Mouse (Mus musculus): Measurements from ENCODE around the gene Atp8a2. TPM values are rescaled to one million over a fixed set of nuclear protein-coding genes. Genes with fewer than 3 reads are reported as not detected.

Gene Atp8a2
- total RNA-seq, 2 experiments from 2014 or later: 45.3 to 46.9 TPM

DNA sequence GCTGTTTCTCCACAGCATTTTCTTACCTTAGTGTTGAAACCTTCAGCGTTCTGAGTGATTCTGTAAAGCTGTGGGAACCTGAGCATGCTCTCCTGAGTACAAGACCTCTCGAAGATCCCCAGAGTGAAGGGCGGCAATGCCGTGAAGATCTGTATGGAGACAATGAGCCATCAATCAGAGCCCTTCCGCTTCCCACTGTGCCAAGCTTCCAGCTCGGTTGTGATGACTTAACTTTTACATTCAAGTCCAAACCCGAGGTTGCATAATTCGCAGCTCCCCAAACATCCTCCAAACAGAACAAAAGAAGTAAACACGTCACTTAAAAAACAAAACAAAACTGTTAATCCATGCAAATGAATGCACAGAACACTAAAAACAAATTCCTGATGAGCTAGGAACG, 403.1 kb downstream of the Atp8a2 start:
- Histone ChIP-seq H3K27ac (no peak overlapping the region), H3K4me3 (no peak overlapping the region)
- TF ChIP-seq CTCF (conservative IDR thresholded peaks at IDR 0.05): no peak
- DNase-seq (ENCODE audit: low spot score in 2 of 2): no peak

DNA sequence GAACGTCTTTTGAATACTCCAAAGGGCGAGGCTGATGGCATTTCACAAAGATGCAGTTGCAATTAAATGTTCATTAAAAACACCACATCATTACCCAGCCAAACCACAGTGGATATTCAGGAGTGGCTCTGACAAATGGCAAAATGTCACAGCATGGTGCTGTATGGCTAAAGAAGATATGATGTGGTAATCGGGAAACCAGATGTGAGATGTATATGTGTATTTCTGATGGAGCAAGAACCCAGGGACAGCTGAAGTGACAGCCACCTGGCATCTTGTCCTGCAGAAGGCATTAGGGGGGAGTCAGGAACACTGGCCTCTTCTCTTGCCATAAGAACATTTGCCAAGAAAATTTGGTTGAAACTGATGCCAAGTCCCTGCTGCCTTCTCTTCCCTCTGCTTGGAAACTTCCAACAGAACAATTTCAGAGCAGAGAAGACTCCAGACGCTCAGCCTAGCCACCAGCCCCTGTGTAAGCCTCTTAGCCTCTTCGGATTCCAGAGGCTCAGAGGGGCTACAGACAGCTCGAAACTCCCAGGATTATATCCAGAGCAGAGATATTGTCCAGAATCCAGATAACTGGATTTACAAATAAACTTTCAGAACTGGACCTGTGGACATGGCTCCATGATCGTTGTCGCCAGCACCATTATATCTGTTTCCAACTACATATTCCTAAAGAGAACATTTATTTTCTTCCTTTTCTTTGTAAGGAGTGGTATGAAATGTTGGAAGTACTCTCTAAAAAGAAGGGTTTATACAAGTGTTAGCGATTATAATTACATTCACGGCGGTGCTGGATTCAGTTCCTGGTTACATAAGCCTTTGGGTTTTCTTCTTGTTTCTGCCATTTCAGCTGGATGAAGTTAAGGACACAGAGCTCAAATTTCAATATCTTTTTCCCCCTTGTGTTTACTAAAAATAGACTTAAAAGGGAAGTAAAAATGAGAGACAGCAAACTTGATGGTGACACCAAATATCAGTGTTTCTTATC, 413.3 kb downstream of the Atp8a2 start:
- no peak for TF ChIP-seq CTCF (conservative IDR thresholded peaks at IDR 0.05)
- no peak overlapping the region for H3K27ac ChIP-seq
- DNase-seq (ENCODE audit: low spot score in 2 of 2): no peak
- no peak overlapping the region for H3K4me3 ChIP-seq

DNA sequence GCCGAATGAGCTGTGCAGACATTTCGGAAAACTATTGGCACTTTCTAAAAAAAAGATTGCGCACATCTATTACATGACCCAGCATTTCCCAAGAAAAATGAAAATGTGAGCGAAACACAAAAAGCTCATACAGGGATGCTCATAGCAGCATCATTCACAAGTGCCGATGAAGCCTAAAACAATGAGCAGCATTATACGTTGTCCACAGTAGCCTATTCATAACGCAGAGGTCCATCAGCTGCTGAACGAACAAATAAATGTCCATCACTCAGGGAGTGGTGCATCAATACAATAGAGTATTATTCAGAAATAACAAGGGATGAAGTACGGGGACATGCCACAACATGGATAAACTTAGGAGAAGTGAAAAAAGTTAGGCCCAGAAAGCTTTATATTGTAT, 416.6 kb downstream of the Atp8a2 start:
- H3K27ac ChIP-seq: no peak overlapping the region
- no peak for TF ChIP-seq CTCF (conservative IDR thresholded peaks at IDR 0.05)
- DNase-seq (ENCODE audit: low spot score in 2 of 2): no peak

DNA sequence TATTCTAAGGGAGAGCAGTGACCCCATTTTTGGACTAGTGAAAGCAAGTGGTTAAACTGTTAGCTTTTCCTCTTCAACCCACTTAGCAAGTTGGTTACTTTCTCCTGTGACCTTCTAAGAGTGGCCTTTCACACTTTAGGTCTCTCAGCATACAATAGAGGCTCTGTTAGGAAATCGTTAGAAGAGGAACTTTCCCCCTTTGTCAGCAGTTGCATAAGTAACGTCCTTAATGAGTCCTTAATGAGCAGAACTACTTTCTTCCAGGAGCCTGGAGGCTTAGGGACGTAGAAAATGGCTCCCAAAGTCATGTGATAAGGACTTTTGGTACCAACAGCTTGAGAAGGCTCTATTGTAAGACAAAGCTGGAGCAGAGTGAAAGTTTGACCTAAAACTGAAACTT, 434.8 kb downstream of the Atp8a2 start:
- H3K27ac ChIP-seq: no peak overlapping the region
- no peak for DNase-seq (ENCODE audit: low spot score in 2 of 2)
- no peak for TF ChIP-seq CTCF (conservative IDR thresholded peaks at IDR 0.05)
- no peak overlapping the region for H3K4me3 ChIP-seq

More for the DNA sequence above, 416.6 kb downstream of the Atp8a2 start:
- H3K4me3 ChIP-seq: no peak overlapping the region

DNA sequence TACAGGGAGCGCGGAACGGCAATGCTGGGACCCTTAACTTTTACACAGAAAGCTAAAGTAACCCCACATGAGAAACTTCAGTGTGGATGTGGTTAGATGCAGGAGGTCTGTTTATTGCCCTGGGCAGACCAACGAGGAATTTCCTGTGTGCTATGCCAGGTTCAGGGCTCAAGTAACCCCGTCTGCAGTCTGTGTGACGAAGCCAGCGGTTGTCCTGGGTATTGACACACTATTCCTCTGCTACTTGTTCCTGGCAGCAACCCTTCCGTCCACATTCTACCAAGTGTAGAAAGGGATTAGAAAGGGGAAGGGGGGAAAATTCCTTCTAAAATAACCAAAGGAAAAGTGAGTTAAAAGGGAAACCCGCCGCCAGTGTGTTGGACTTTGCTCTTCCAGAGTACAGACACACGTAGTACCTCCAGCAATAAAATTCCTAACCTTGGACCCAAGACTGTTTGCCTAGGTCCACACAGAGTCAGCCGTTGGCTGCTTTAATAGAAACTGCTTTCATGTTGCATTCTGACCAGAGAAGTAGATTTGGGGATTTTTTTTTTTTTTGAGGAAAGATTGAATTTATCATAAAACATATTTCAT, 437.0 kb downstream of the Atp8a2 start:
- H3K27ac ChIP-seq: no peak overlapping the region
- no peak for TF ChIP-seq CTCF (conservative IDR thresholded peaks at IDR 0.05)
- DNase-seq (ENCODE audit: low spot score in 2 of 2): no peak
- no peak overlapping the region for H3K4me3 ChIP-seq

DNA sequence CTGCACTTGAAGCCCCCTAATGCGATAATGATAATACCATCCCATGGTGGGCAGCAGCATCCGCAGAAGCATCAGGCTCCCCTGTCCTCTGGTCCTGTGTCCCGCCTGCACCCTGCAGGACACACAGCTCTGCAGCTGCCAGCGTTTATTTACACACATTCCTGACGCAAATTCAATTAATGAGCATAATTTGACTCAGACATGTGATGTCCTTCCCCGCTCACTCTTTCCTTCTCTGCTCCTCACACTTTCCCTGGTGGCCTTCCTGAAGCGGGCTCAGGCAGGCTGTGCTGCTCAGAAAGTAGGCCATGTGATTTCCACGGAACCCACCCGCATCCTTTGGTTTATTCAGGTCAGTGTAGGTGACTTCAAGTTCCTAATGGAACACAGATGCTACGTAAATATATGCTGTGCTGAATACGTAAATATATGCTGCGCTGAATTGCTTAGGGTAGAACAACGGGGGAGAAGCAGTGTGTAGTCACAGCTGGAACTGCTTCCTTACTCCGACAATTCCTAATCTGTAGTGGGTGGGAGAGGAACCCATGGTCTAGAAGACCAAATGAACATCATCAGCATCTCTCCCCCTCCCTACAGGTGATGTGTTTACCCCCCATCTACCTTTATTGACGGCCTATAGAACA, 437.7 kb downstream of the Atp8a2 start:
- Histone ChIP-seq H3K27ac (no peak overlapping the region), H3K4me3 (no peak overlapping the region)
- TF ChIP-seq CTCF (conservative IDR thresholded peaks at IDR 0.05): no peak
- DNase-seq (ENCODE audit: low spot score in 2 of 2): no peak

DNA sequence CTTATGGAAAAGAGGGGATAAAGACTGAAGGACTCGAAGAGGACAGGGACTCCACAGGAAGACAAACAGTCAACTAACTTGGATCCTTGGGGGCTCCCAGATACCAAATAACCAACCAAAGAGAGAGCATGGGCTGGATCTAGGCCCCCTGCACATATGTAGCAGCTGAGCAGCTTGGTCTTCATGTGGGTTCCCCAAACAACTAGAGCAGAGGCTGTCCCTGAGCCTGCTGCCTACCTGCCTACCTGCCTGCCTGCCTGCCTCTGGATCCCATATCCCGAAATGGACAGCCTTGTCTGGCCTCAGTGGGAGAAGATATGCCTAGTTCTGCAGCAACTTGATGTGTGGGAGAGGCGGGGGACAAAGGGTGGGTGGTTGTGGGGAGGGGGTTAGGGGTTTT, 444.6 kb downstream of the Atp8a2 start:
- H3K4me3 ChIP-seq: no peak overlapping the region
- H3K27ac ChIP-seq: no peak overlapping the region
- DNase-seq (ENCODE audit: low spot score in 2 of 2): no peak
- no peak for TF ChIP-seq CTCF (conservative IDR thresholded peaks at IDR 0.05)

DNA sequence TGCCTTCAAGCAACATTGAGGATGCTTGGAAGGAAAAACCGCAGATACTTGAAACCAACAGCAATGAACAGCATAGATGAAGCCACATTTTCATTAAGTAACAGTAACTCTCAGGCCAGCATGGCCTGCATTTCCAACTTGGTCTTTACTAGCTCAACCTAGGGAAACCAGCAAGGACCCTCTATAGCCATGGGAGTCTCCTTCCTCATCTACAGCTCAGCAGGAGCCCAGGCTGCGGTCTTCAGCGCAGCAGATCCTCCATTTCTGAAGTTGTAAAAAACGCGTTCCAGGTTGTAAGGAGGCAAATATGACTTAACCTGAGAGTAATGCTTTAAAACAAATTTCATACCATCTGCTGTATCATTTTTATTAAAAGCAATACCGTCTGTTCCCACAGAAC, 447.0 kb downstream of the Atp8a2 start:
- DNase-seq (ENCODE audit: low spot score in 2 of 2): no peak
- no peak overlapping the region for H3K27ac ChIP-seq
- TF ChIP-seq CTCF (conservative IDR thresholded peaks at IDR 0.05): no peak
- no peak overlapping the region for H3K4me3 ChIP-seq

DNA sequence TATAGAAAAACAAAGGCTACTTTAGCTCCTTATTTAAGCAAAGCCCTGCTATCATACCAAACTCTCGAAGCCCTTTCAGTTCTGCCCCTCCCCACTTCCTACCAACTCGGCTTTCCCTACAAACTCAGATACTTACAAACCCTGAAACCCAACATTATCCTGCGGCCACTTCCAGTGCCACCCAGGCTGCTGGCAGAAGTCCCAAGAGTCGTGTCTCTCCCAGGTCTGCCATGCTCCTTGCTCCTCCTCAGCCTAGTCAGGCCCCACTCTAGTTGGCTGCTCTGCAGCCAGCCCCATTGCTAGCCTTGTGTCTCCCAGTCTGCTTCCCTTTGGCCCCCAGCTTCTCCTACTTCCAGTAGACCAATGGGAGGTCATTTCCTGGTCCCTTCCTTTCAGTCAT, 451.3 kb downstream of the Atp8a2 start:
- Histone ChIP-seq H3K4me3 (no peak overlapping the region), H3K27ac (no peak overlapping the region)
- no peak for TF ChIP-seq CTCF (conservative IDR thresholded peaks at IDR 0.05)
- DNase-seq (ENCODE audit: low spot score in 2 of 2): no peak

DNA sequence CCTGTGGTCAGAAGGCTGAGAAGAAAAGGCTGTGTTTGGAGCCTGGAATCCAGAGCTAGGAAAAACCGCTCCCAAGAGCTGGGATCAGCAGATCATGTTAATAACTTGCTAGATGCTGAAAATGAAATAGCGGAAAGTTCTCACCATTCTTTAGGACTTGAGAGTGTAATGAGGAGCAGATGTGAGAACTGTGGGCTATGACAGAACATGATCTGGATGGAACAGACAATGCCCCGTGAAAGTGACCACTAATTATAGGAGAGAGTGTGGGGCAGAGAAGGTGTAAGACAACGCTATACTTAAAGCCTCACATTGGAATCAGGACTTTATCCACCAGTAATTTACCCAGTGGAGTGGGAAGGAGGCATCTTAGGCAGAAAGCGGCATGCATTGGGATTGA, 455.2 kb downstream of the Atp8a2 start:
- no peak for DNase-seq (ENCODE audit: low spot score in 2 of 2)
- H3K4me3 ChIP-seq: no peak overlapping the region
- no peak overlapping the region for H3K27ac ChIP-seq
- TF ChIP-seq CTCF (conservative IDR thresholded peaks at IDR 0.05): no peak

DNA sequence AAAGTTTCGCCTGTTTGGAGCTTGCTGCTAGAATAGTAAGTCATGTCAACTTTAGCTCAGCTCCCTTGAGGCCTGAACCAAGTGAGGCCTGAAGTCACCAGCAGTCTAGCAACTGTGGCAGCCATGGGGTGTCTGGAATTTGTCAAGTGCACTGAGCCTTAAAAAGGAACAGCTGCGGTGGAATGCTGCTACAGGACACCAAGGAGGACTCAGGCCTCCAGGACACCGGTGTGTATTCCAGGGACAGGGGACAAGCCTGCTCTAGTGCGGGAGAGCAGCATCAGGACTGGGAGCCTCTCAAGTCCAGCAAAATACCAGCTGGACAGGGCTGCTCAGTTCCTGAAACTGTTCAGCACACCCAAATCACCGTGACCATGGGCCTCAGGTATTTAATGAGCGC, 457.5 kb downstream of the Atp8a2 start:
- TF ChIP-seq CTCF (conservative IDR thresholded peaks at IDR 0.05): no peak
- Histone ChIP-seq H3K27ac (no peak overlapping the region), H3K4me3 (no peak overlapping the region)
- DNase-seq (ENCODE audit: low spot score in 2 of 2): no peak

DNA sequence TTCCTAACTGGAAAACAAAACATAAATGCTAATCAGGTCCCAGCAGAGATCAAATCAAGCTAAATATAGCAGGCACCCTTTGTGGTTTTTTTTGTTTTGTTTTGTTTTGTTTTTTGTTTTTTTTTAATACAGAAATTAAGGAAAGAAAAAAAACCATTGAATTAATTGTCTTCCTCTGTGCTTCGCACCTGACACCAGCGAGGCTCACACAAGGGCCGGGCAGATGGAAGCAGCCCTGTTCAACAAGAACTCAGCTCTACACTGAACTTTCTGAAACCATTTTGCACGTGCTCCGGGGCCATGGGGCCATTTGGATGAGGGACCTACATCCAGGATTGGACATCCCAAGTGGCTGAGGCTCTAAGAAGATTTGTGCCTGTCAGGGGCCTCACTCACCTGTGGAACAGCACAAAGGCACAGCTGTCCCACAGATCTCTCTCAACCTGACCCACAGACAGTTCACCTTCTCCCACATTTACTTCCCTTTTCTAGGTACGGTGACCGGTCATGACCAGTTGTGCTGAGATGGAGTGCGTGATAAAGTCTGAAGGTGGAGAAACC, 459.2 kb downstream of the Atp8a2 start:
- TF ChIP-seq CTCF (conservative IDR thresholded peaks at IDR 0.05): no peak
- Histone ChIP-seq H3K27ac (peak overlapping the region; percentile 8; the same call in 1 of the 2 replicates), H3K4me3 (no peak overlapping the region)
- no peak for DNase-seq (ENCODE audit: low spot score in 2 of 2)

Measured in layer of hippocampus, adult 2 months (tissue).